Mouse (Mus musculus) layer of hippocampus, adult 6 months (tissue): ENCODE measurements around the gene Mamld1. TPM values are rescaled to one million over a fixed set of nuclear protein-coding genes. Genes with fewer than 3 reads are reported as not detected.

ENCODE experiments used
- long read RNA-seq, 2 experiments: library from polyadenylated mRNA; unstranded; transcript quantifications; one replicate each; pipeline ENCODE4 v2.0.0; 2019 to 2020
- polyA plus RNA-seq: library from polyadenylated mRNA; unstranded; fragments of <200 nt; fragmentation: Nextera tagmentation; gene quantifications from 2 replicates; pipeline ENCODE4 v1.2.3, GENCODE M21; 2021

Gene Mamld1
- polyA plus RNA-seq = 13.8 and 15.5 TPM in 2 replicates
- long read RNA-seq, experiment 1, partial matches to known transcripts = 9 of 10 reads
- long read RNA-seq, experiment 1, other reads (novel, unspliced or antisense) = 1 of 10 reads
- long read RNA-seq, experiment 2, full-length matches to known transcripts = 4 of 15 reads
- long read RNA-seq, experiment 2, partial matches to known transcripts = 6 of 15 reads
- long read RNA-seq, experiment 2, other reads (novel, unspliced or antisense) = 5 of 15 reads

GRCm38 (mm10) chrX:71049864-71050576 lies at the start of gene Mamld1:
TSS of gene Mamld1 (plus strand) at chrX:71050256.

Other genes with a start within 250 kb of the Mamld1 start
- gene Mtm1, start 160.5 kb downstream of the Mamld1 start, polyA plus RNA-seq = 4.9 and 6.0 TPM in 2 replicates